Mouse (Mus musculus): Measurements from ENCODE around the gene Zfp189.

Gene Zfp189

DNA sequence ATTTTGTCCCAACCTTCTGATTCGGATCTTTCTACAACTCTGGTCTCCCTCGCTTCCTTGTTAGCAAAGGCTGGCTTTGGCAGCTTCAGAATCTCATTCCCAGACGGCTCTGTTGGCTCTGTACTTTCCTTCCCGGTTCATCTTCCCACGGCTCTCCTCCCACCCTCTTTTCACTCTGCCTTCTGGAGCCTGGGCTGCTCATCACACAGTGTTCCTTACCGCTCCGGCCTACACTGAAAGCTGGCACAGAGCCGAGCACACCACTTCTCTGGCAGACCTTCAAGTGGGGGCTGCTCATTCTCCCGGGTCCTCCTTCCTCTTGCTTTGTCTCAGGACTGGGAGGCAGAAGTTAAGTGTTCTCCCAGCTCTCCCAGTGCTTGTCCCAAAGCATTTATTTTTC is 1.6 kb downstream of the Zfp189 start:
- CTCF ChIA-PET: no interaction called here
- POLR2A ChIA-PET: no interaction called here

DNA sequence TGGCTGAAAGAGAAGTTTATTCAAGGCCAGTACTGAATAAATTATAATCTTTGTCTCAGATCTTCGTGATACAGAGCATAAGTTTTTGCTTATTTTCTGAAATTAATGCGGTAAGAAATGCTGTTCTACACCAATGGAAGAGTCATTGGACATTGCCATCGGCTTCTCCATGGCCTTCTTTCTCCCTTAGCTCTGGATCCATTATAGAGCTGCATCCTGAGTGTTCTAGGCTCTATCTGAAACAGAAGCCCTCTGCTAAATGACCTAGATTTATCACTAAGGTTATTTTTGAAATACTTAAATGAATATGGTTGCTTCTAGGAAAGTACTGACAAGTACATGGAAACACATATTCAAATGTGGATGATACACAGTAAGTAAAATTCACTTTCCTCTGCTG is 14.1 kb downstream of the Zfp189 start:
- CTCF ChIA-PET: no interaction called here
- POLR2A ChIA-PET: no interaction called here

DNA sequence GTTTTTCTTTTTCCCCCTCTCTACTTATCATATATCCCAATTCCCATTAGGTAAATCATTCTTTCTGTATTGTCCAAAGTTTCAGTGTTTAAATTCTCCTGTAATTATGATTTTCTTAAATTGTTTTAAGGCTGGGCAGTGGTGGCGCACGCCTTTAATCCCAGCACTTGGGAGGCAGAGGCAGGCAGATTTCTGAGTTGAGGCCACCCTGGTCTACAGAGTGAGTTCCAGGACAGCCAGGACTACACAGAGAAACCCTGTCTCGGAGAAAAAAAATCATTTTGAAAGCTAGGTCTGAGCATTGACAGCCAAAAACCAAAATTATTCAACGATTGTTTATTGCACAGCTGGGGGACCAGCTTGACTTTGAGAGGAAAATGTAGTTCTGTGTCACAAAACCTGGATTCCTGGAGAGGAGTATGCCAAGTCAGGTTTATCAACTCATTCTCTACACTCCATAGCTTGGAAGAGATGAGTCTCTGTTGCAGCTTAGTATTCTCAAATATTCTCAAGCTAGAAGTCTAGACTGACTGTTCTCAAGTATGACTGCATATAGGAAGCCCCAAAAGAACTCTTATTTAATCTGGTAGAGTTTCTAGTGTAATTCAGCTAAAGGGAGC is 14.8 kb downstream of the Zfp189 start:
- ChIA-PET CTCF (no interaction called here), POLR2A (interaction anchor here in 2 of 4 experiments (1.1 to 1.2 kb wide), 2 partner anchors 11 to 15 kb away, joined by 3 to 4 read pairs; partner anchors contain the start of genes Mrpl50 (in 1 of the 2) and Zfp189 (in 1 of the 2))

GRCm38 (mm10) chr4:49536671-49537070 is 15.7 kb downstream of the Zfp189 start:
- CTCF ChIA-PET: no interaction called here
- POLR2A ChIA-PET: interaction anchor here in 1 of 4 experiments (1.2 kb wide), 1 partner anchor 16 kb away, joined by 4 read pairs; the partner anchor contains the start of genes Mrpl50 and Zfp189

GRCm38 (mm10) chr4:49539665-49540064 is 18.7 kb downstream of the Zfp189 start:
- ChIA-PET POLR2A (no interaction called here), CTCF (no interaction called here)

GRCm38 (mm10) chr4:49540966-49541365 is 20.0 kb downstream of the Zfp189 start:
- ChIA-PET POLR2A (no interaction called here), CTCF (no interaction called here)

- CTCF ChIA-PET: no interaction called here
- POLR2A ChIA-PET: no interaction called here
Measured at GRCm38 (mm10) chr4:49546026-49546425, 25.1 kb downstream of the Zfp189 start.

DNA sequence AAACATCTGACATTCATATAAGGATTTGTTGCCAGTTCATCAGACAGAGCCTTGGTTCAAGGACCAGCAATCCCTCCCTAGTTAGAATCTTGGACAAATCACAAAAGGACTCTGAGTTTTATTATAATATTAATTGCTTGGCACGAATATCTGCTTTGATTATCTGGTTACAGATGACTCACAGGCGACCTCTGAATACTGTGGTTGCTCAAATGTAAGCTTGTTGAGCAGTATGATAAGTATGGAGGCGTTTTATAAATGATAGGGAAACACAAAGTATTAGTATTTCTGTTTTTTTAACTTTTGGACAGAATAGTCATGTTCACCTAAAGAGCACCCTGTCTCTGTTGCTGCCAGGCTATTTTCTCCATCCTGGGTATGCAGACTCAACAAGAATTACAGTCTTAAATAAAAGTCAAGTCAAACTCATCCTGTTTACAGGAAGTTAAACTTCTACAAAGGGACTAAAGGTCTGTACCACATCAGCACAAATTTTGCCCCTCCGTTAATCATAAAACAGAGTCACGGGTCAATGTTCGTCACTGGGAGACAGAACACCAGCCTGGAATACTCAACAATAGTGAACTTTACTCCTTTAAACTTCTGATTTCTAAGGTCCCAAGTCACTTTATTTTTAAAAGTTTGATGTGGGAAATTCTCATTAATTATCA is 26.0 kb downstream of the Zfp189 start:
- ChIA-PET CTCF (no interaction called here), POLR2A (no interaction called here)

DNA sequence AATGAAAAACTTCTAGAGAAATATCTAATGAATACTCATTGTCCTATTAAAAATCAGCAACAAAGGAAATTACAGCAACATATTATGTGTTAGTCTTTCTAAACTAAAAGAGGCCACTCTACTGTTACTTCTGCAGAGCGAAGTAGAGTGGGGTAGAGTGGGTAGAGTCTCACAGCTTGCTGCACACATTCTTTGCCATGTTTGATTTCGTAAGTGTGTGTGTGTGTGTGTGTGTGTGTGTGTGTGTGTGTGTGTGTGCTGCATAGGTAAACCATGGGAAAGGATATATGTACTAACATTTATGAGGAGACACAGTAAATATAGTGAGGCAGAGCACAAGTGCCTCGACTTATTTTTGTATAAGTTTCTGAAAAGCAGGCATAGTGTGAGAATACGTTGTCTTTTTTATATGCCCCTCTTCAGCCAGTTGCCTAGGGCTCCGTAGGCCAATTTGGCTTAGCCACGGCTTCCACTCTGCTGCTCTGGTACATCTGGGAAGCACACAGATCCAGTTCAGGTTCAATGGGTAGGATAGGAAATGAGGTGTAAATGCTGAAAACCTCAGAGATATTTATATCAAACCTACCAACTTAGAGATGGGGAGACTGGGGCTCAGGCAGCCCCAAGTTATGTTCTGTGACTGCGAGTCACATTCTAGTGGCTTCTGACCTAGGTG is 26.7 kb downstream of the Zfp189 start:
- POLR2A ChIA-PET: no interaction called here
- CTCF ChIA-PET: no interaction called here

- ChIA-PET POLR2A (no interaction called here), CTCF (no interaction called here)
Measured at GRCm38 (mm10) chr4:49549383-49549782, 28.4 kb downstream of the Zfp189 start, which contains the start of gene Aldob. Gene Aldob (minus strand): TSS chr4:49549546.

DNA sequence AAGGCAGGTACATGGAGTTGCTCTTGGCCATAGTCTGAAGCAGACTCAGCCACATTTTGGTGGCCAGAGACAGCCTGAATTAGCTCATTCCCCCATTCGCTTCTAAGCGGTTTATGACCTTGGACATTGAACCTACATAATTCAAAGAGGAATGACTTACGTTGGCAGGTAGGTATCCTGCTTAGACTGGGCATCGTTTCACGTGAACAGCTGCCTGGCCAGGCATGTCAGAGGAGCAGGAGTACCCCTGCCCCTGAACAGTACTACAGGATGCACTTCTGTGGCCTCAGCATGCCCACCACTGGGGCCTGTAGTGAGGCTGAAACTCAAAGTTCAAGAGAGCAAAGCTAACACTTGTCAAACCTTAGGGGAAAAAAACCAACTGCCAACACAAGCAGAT is 32.4 kb downstream of the Zfp189 start:
- ChIA-PET POLR2A (interaction anchor here in 1 of 4 experiments (0.6 kb wide), 1 partner anchor 109 kb away, joined by 4 read pairs; no protein-coding TSS in a partner anchor), CTCF (no interaction called here)

GRCm38 (mm10) chr4:49557375-49557774 is 36.4 kb downstream of the Zfp189 start:
- ChIA-PET POLR2A (no interaction called here), CTCF (no interaction called here)

DNA sequence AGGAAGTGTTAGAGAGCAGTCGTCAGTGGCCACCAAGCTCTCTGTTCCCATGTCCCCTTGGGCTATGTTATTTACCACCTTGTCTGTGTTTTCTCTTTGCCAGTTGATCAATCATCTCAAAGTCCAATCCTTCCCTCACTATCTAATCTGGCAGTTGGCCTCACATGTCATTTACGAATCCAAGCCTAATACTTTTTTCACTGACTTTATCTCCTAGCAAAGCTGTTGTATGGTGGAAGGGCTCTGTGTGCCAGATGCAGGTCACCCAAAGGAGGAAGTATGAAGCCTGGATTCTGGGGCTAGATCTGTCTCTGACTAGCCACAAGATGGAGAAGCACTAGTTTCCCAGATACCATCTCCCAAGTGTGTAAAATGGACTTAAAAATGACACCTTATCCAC is 37.2 kb downstream of the Zfp189 start:
- ChIA-PET CTCF (no interaction called here), POLR2A (no interaction called here)

DNA sequence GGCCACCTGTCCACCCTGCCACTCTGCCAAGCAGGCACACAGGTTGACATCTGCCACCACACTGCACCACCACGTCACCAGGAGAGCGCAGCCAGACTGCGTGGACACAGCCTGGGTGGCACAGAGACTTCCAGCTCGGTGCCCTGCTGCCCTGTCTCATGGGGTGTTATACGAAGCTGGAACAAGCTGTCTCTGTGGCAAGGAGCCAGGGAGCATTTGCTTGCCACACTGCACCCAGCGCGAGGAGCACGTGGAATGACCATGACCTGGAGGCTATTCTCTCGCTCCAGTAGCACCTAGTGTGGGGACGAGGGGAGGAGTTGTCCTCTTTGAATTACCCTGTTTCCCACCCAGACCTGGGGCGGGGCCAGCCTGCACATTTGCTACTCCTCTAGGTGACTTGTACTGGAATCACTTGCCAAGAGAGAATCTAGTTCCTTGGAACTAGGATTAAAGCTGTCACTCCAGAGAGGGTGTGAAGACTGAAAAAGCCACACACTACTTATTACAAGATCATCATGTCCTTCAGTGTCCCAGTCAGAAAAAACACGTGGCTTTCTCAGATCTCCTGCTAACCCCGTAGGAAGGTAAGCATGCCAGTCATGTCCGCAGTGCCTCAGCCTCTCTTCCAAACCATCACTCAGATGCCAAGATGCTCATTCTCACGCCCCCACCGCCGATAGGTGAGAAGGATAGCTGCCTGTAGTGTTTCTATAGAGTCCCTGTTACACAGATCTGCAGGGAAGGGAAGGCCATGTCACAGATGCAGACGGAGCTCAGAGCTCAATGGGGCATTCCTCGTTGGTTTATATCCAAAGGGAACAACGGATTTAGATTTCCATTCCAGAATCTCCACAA is 39.2 kb downstream of the Zfp189 start:
- POLR2A ChIA-PET: interaction anchor here in 1 of 4 experiments (0.9 kb wide), 1 partner anchor 47 kb away, joined by 3 read pairs; no protein-coding TSS in a partner anchor
- CTCF ChIA-PET: no interaction called here

DNA sequence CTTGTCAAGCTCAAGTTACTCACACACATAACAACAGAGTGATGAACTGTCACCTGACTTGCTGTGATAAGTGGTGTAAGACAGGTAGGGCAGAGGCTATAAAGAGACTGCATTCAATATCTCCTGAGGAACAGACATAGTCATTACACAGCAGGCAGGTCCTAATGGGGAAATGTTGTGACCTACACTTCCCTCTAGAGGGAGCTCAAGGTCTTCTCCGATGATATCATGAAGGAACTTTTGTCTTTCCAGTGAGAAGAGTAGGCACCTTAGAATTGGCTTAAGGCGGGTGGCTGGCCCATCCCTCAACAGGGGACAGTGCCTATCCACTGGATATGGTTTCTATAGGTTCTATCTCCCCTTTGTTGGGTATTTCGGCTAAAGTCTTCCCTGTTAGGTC is 46.6 kb downstream of the Zfp189 start:
- ChIA-PET CTCF (interaction anchor here in 3 of 4 experiments (0.6 to 2.3 kb wide), 7 partner anchors 9 to 277 kb away, joined by 3 to 20 read pairs (median 5); no protein-coding TSS in a partner anchor), POLR2A (interaction anchor here in 2 of 4 experiments (1.0 to 2.1 kb wide), 3 partner anchors 35 to 64 kb away, joined by 3 to 6 read pairs (median 3); partner anchors contain the start of gene Rnf20 (in 2 of the 2))

- POLR2A ChIA-PET: interaction anchor here in 1 of 4 experiments (1.3 kb wide), 1 partner anchor 54 kb away, joined by 4 read pairs; no protein-coding TSS in a partner anchor
- CTCF ChIA-PET: no interaction called here
Measured at GRCm38 (mm10) chr4:49572194-49572593, 51.2 kb downstream of the Zfp189 start.
